Mouse (Mus musculus): ENCODE results near the gene Dhx35. TPM values are rescaled to one million over a fixed set of nuclear protein-coding genes. Genes with fewer than 3 reads are reported as not detected.

Gene Dhx35
- 10 to 100 TPM; 16.7 to 17.6 TPM for total RNA-seq (2021)
- long read RNA-seq, experiment 1, transcript Dhx35-202 (22 exons, 3,284 nt) = major isoform, 5 of 9 reads
- long read RNA-seq, experiment 1, partial matches to known transcripts = 1 of 9 reads
- long read RNA-seq, experiment 1, other reads (novel, unspliced or antisense) = 3 of 9 reads
- long read RNA-seq, experiment 2, transcript Dhx35-202 (22 exons, 3,284 nt) = major isoform, 7 of 18 reads
- long read RNA-seq, experiment 2, partial matches to known transcripts = 4 of 18 reads
- long read RNA-seq, experiment 2, other reads (novel, unspliced or antisense) = 7 of 18 reads

GRCm38 (mm10) chr2:158794494-158795004 is at the start of gene Dhx35:
Gene Dhx35 (plus strand): TSS chr2:158794807.
- peak; percentile 90 to 96 for DNase-seq (ENCODE audit: low spot score in 2 of 2)

GRCm38 (mm10) chr2:158745049-158745482 is 49.5 kb upstream of the Dhx35 start:
- DNase-seq (ENCODE audit: low spot score in 2 of 2) = peak; percentile 54 to 73

- DNase-seq (ENCODE audit: low spot score in 2 of 2) = no peak
These were observed 48.4 kb upstream of the Dhx35 start for GRCm38 (mm10) chr2:158746164-158746563.

- peak; percentile 41 to 80 for DNase-seq (ENCODE audit: low spot score in 2 of 2)
These were observed 45.2 kb upstream of the Dhx35 start for GRCm38 (mm10) chr2:158749366-158749765.

GRCm38 (mm10) chr2:158760231-158760630 is 34.4 kb upstream of the Dhx35 start:
- DNase-seq (ENCODE audit: low spot score in 2 of 2) = no peak

- no peak for DNase-seq (ENCODE audit: low spot score in 2 of 2)
These were observed 32.3 kb upstream of the Dhx35 start for GRCm38 (mm10) chr2:158762339-158762738.

- DNase-seq (ENCODE audit: low spot score in 2 of 2) = peak; percentile 94 to 97
These were observed 26.8 kb upstream of the Dhx35 start, which contains the start of gene Fam83d for GRCm38 (mm10) chr2:158767742-158768339. Gene Fam83d (plus strand): TSS chr2:158768093.

- no peak for DNase-seq (ENCODE audit: low spot score in 2 of 2)
These were observed 26.3 kb upstream of the Dhx35 start for GRCm38 (mm10) chr2:158768350-158768749.

GRCm38 (mm10) chr2:158768771-158769170 is 25.8 kb upstream of the Dhx35 start:
- no peak for DNase-seq (ENCODE audit: low spot score in 2 of 2)

GRCm38 (mm10) chr2:158770126-158770757 is 24.4 kb upstream of the Dhx35 start:
- no peak for DNase-seq (ENCODE audit: low spot score in 2 of 2)

GRCm38 (mm10) chr2:158771066-158771763 is 23.4 kb upstream of the Dhx35 start:
- DNase-seq (ENCODE audit: low spot score in 2 of 2) = no peak

- no peak for DNase-seq (ENCODE audit: low spot score in 2 of 2)
These were observed 21.8 kb upstream of the Dhx35 start for GRCm38 (mm10) chr2:158772808-158773207.

GRCm38 (mm10) chr2:158774886-158775285 is 19.7 kb upstream of the Dhx35 start:
- no peak for DNase-seq (ENCODE audit: low spot score in 2 of 2)

GRCm38 (mm10) chr2:158776716-158777115 is 17.9 kb upstream of the Dhx35 start:
- DNase-seq (ENCODE audit: low spot score in 2 of 2) = no peak

- DNase-seq (ENCODE audit: low spot score in 2 of 2) = no peak
These were observed 17.1 kb upstream of the Dhx35 start for GRCm38 (mm10) chr2:158777490-158777889.

- no peak for DNase-seq (ENCODE audit: low spot score in 2 of 2)
These were observed 16.3 kb upstream of the Dhx35 start for GRCm38 (mm10) chr2:158778349-158778748.

GRCm38 (mm10) chr2:158781126-158781525 is 13.5 kb upstream of the Dhx35 start:
- no peak for DNase-seq (ENCODE audit: low spot score in 2 of 2)

GRCm38 (mm10) chr2:158786927-158787795 is 7.4 kb upstream of the Dhx35 start:
- DNase-seq (ENCODE audit: low spot score in 2 of 2) = no peak

GRCm38 (mm10) chr2:158795043-158795442 is 436 bp downstream of the Dhx35 start:
- no peak for DNase-seq (ENCODE audit: low spot score in 2 of 2)

GRCm38 (mm10) chr2:158795875-158796274 is 1.3 kb downstream of the Dhx35 start:
- no peak for DNase-seq (ENCODE audit: low spot score in 2 of 2)

All from layer of hippocampus, postnatal 14 days (tissue).